Mouse (Mus musculus) left cerebral cortex, postnatal 14 days (tissue): ENCODE measurements around the gene Edar. TPM values are rescaled to one million over a fixed set of nuclear protein-coding genes. Genes with fewer than 3 reads are reported as not detected.

Source experiments
- DNase-seq, 2 experiments: peaks; one replicate each; pipeline ENCODE4 v3.0.0; 2021 to 2022; ENCODE audit warnings: low spot score in 2 of 2, mixed read lengths in 1 of 2
- intact Hi-C: fragments of 180-260 bp; cut with DNase I; formaldehyde crosslinking; loops from one replicate; pipeline ENCODE4 v1.15.1; 2025
- total RNA-seq, 2 experiments: library from RNA; stranded (reverse); gene quantifications; 2 replicates each; pipeline ENCODE4 v1.2.3; 2021

Gene Edar
- total RNA-seq, 2 experiments from 2014 or later = 0.44 to 0.48 TPM

- intact Hi-C loops = no loop called here
- DNase-seq = no peak
Measured at GRCm38 (mm10) chr10:58652418-58653394, 22.7 kb downstream of the Edar start.

- no peak for DNase-seq
- intact Hi-C loops = no loop called here
Measured at GRCm38 (mm10) chr10:58652045-58652417, 23.4 kb downstream of the Edar start.

- no peak for DNase-seq
- intact Hi-C loops = no loop called here
Measured at GRCm38 (mm10) chr10:58651270-58652042, 24.0 kb downstream of the Edar start.

- intact Hi-C loops = no loop called here
- no peak for DNase-seq
Measured at GRCm38 (mm10) chr10:58648787-58649186, 26.7 kb downstream of the Edar start.

GRCm38 (mm10) chr10:58644671-58645070 is 30.8 kb downstream of the Edar start:
- intact Hi-C loops = no loop called here
- no peak for DNase-seq

GRCm38 (mm10) chr10:58644194-58644593 is 31.3 kb downstream of the Edar start:
- intact Hi-C loops = no loop called here
- DNase-seq = no peak

- intact Hi-C loops = no loop called here
Measured at GRCm38 (mm10) chr10:58643001-58643400, 32.5 kb downstream of the Edar start.

GRCm38 (mm10) chr10:58641631-58642030 is 33.8 kb downstream of the Edar start:
- DNase-seq = no peak
- intact Hi-C loops = no loop called here

More at GRCm38 (mm10) chr10:58643001-58643400, 32.5 kb downstream of the Edar start:
- DNase-seq = no peak

GRCm38 (mm10) chr10:58640446-58641400 is 34.7 kb downstream of the Edar start:
- no peak for DNase-seq
- intact Hi-C loops = no loop called here

GRCm38 (mm10) chr10:58639291-58639690 is 36.2 kb downstream of the Edar start:
- DNase-seq = peak in 1 of 2 experiments; percentile 23
- intact Hi-C loops = no loop called here

- intact Hi-C loops = no loop called here
- DNase-seq = no peak
Measured at GRCm38 (mm10) chr10:58636431-58637080, 38.9 kb downstream of the Edar start.

GRCm38 (mm10) chr10:58633507-58633906 is 41.9 kb downstream of the Edar start:
- intact Hi-C loops = no loop called here
- DNase-seq = no peak

GRCm38 (mm10) chr10:58627569-58627968 is 47.9 kb downstream of the Edar start:
- DNase-seq = peak; percentile 58 to 68
- intact Hi-C loops = loop anchor here (2.0 kb wide), 1 partner anchor 47 kb away; the partner anchor contains the start of gene Edar

GRCm38 (mm10) chr10:58624848-58625711 is 50.4 kb downstream of the Edar start:
- intact Hi-C loops = no loop called here
- no peak for DNase-seq

- intact Hi-C loops = no loop called here
- DNase-seq = no peak
Measured at GRCm38 (mm10) chr10:58619266-58619665, 56.2 kb downstream of the Edar start.

- intact Hi-C loops = no loop called here
Measured at GRCm38 (mm10) chr10:58618501-58619216, 56.8 kb downstream of the Edar start.

GRCm38 (mm10) chr10:58616565-58616964 is 58.9 kb downstream of the Edar start:
- intact Hi-C loops = no loop called here
- no peak for DNase-seq

More at GRCm38 (mm10) chr10:58618501-58619216, 56.8 kb downstream of the Edar start:
- DNase-seq = no peak
